Mouse (Mus musculus) right cerebral cortex, postnatal 14 days (tissue): ENCODE measurements at regions not wholly inside any gene's neighbourhood (a gene's known extent, or its start where the extent isn't known, plus 50 kb on each side); places are given as distances from the start of the nearest gene placed in this dataset.
A peak's percentile ranks its signal among the peaks of the same experiment; 100 is the strongest.

Source experiments
- DNase-seq: peaks from one replicate; pipeline ENCODE4 v3.0.0; 2022

- DNase-seq: peak; percentile 72
Observed at GRCm38 (mm10) chr13:92986719-92987553, 142.4 kb downstream of the Mtx3 start.

GRCm38 (mm10) chr13:92987691-92988090 lies 143.1 kb downstream of the Mtx3 start:
- no peak for DNase-seq

- DNase-seq: no peak
Observed at GRCm38 (mm10) chr13:92988600-92988999, 144.0 kb downstream of the Mtx3 start.

GRCm38 (mm10) chr13:92990316-92991206 lies 146.0 kb downstream of the Mtx3 start:
- no peak for DNase-seq
